Mouse (Mus musculus) kidney, postnatal 0 days (tissue): Measurements from ENCODE around the gene 2210408I21Rik. TPM values are rescaled to one million over a fixed set of nuclear protein-coding genes. Genes with fewer than 3 reads are reported as not detected.
"Not testable (repeated sequence)": the region's sequence is repeated elsewhere in the genome, so short reads cannot be mapped to it uniquely, and the experiment has no call there.

Experiments
- ATAC-seq: fragments of 200-750 bp; cut with Nextera tagmentation; replicated peaks from 2 replicates; pipeline ENCODE4 v1.8.0; 2017; ENCODE audit warnings: low read depth, moderate number of reproducible peaks, moderate TSS enrichment, moderate library complexity; ENCODE audit not compliant: low FRiP score
- DNase-seq: peaks from one replicate; pipeline ENCODE4 v3.0.0-alpha.2; 2016; ENCODE audit warnings: low spot score
- H3K27ac ChIP-seq: fragments of 300-500 bp; sonication (generic); 2 replicates; pipeline ENCODE4 v1.5.1; 2014; ENCODE audit warnings: mild to moderate bottlenecking
- H3K27me3 ChIP-seq: fragments of 300-500 bp; sonication (generic); 2 replicates; pipeline ENCODE4 v1.6.1; 2014; ENCODE audit warnings: low read length, mixed read lengths; ENCODE audit not compliant: insufficient read depth
- H3K36me3 ChIP-seq: fragments of 300-500 bp; sonication (generic); 2 replicates; pipeline ENCODE4 v1.6.1; 2014; ENCODE audit warnings: low read length, mixed read lengths; ENCODE audit not compliant: insufficient read depth
- H3K4me1 ChIP-seq: fragments of 300-500 bp; sonication (generic); replicated peaks from 2 replicates; pipeline ENCODE4 v1.6.1; 2014; ENCODE audit warnings: antibody characterized with exemption, low read length, mixed read lengths; ENCODE audit not compliant: insufficient read depth
- H3K4me2 ChIP-seq: fragments of 300-500 bp; sonication (generic); 2 replicates; pipeline ENCODE4 v1.6.1; 2014; ENCODE audit warnings: mild to moderate bottlenecking, low read length, moderate library complexity, mixed read lengths
- H3K4me3 ChIP-seq: fragments of 300-500 bp; sonication (generic); replicated peaks from 2 replicates; pipeline ENCODE4 v1.5.1; 2014; ENCODE audit warnings: low read depth, low read length
- H3K9ac ChIP-seq: fragments of 300-500 bp; sonication (generic); 2 replicates; pipeline ENCODE4 v1.6.1; 2014; ENCODE audit warnings: low read depth, low read length
- H3K9me3 ChIP-seq: fragments of 300-500 bp; sonication (generic); replicated peaks from 2 replicates; pipeline ENCODE4 v1.6.1; 2016; ENCODE audit warnings: low read length, inconsistent platforms, mixed read lengths
- CTCF ChIP-seq: IDR thresholded peaks from 2 replicates; pipeline ENCODE4 v1.5.1; 2016; ENCODE audit warnings: antibody characterized with exemption, low read depth, mild to moderate bottlenecking, moderate library complexity
- WGBS: fragments of 180-500 bp; shearing (Covaris S2); extraction: QIAGEN DNeasy Blood & Tissue Kit; methylation state at CpG from one replicate; pipeline ENCODE4 v1.1.7; 2014; 5-methylcytosine and 5-hydroxymethylcytosine counted together
- polyA plus RNA-seq: library from polyadenylated mRNA; unstranded; fragments of >200 nt; fragmentation: Nextera tagmentation; extraction: Ambion mirVana; gene quantifications from 2 replicates; pipeline ENCODE4 v1.2.1, GENCODE M21; 2015

2210408I21Rik gene
- polyA plus RNA-seq: 7.1 and 8.1 TPM in 2 replicates

- Histone ChIP-seq H3K4me2 (peak within 1 kb of the TSS; percentile 60), H3K4me1 (no peaks in the 10 kb centered on the region), H3K27me3 (no peaks in the 10 kb centered on the region), H3K9ac (peak within 1 kb of the TSS; percentile 90), H3K9me3 (no peaks in the 10 kb centered on the region), H3K36me3 (no peaks in the 10 kb centered on the region), H3K4me3 (peak within 1 kb of the TSS; percentile 97), H3K27ac (peak within 1 kb of the TSS; percentile 94)
- ATAC-seq (peak; percentile 98), DNase-seq (peak; percentile 95)
- under 1% methylated on average over 65 of the region's 65 CpGs for WGBS
- no peak for TF ChIP-seq CTCF
Measured at GRCm38 (mm10) chr13:77134931-77135620, at the start of gene 2210408I21Rik, which contains the start of gene Slf1. TSS of gene 2210408I21Rik (plus strand) at chr13:77135540. TSS of gene Slf1 (minus strand) at chr13:77135473.

- H3K4me1 ChIP-seq, H3K9ac ChIP-seq, H3K4me2 ChIP-seq, H3K27me3 ChIP-seq, H3K4me3 ChIP-seq, H3K9me3 ChIP-seq, H3K27ac ChIP-seq, H3K36me3 ChIP-seq, ATAC-seq, DNase-seq: not testable (repeated sequence)
- 97% methylated on average over 1 of the region's 1 CpGs for WGBS
Measured at GRCm38 (mm10) chr13:77092876-77093275, 42.5 kb upstream of the 2210408I21Rik start.

- no peak for DNase-seq
- H3K9ac ChIP-seq: no peak overlapping the region
- peaks cover 3% of the 10 kb centered on the region; the same call in 1 of the 2 replicates for H3K36me3 ChIP-seq
- H3K4me1 ChIP-seq: no peaks in the 10 kb centered on the region
- ATAC-seq: no peak
- no peak overlapping the region for H3K27ac ChIP-seq
- no peak overlapping the region for H3K4me2 ChIP-seq
- no peaks in the 10 kb centered on the region for H3K9me3 ChIP-seq
- H3K27me3 ChIP-seq: no peaks in the 10 kb centered on the region
- no peak overlapping the region for H3K4me3 ChIP-seq
- TF ChIP-seq CTCF: no peak
Measured at GRCm38 (mm10) chr13:77107734-77108133, 27.6 kb upstream of the 2210408I21Rik start.

GRCm38 (mm10) chr13:77118695-77119094 is 16.6 kb upstream of the 2210408I21Rik start:
- DNase-seq: no peak
- Histone ChIP-seq H3K36me3 (no peaks in the 10 kb centered on the region), H3K4me1 (no peaks in the 10 kb centered on the region), H3K9ac (no peak overlapping the region), H3K27ac (no peak overlapping the region), H3K4me2 (no peak overlapping the region), H3K27me3 (no peaks in the 10 kb centered on the region), H3K9me3 (no peaks in the 10 kb centered on the region), H3K4me3 (no peak overlapping the region)
- TF ChIP-seq CTCF: no peak
- no peak for ATAC-seq
- WGBS: 96% methylated on average over 4 of the region's 4 CpGs

- Histone ChIP-seq H3K36me3 (no peaks in the 10 kb centered on the region), H3K4me2 (no peak overlapping the region), H3K4me3 (no peak overlapping the region), H3K9ac (no peak overlapping the region), H3K9me3 (no peaks in the 10 kb centered on the region), H3K4me1 (no peaks in the 10 kb centered on the region), H3K27ac (no peak overlapping the region), H3K27me3 (no peaks in the 10 kb centered on the region)
- DNase-seq (no peak), ATAC-seq (no peak)
- TF ChIP-seq CTCF: no peak
- WGBS: 95% methylated on average over 3 of the region's 3 CpGs
Measured at GRCm38 (mm10) chr13:77125159-77125558, 10.2 kb upstream of the 2210408I21Rik start.

- DNase-seq (no peak), ATAC-seq (no peak)
- WGBS: 81% methylated on average over 2 of the region's 2 CpGs
- no peak for TF ChIP-seq CTCF
- Histone ChIP-seq H3K9ac (no peak overlapping the region), H3K36me3 (no peaks in the 10 kb centered on the region), H3K27ac (no peak overlapping the region), H3K9me3 (no peaks in the 10 kb centered on the region), H3K27me3 (no peaks in the 10 kb centered on the region), H3K4me3 (no peak overlapping the region), H3K4me1 (no peaks in the 10 kb centered on the region), H3K4me2 (no peak overlapping the region)
Measured at GRCm38 (mm10) chr13:77128240-77128639, 7.1 kb upstream of the 2210408I21Rik start.
